20 mouse cellular contexts compared by ENCODE assay signal in the genomic region with DNA sequence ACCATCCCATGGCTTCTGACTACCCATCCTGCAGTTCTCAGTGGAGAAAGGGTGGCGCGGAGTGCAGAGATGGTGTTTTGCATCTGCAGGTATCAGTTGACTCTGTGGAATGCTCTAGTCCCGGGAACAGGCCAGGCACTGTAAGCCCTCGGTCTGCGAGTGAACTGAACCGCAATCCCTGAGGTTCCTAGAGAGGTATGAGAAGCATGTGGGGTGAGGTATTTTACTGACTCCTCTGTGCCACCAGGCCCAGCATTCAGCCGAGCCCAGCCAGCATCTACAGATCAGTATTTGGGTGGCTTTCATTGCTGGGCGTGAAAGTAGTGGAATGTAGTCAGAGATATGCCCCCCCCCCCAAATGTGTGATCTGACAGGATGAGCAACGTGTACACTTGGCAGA. TPM values are rescaled to one million over a fixed set of nuclear protein-coding genes. Genes with fewer than 3 reads are reported as not detected.
DNase-seq lines count a peak whose midpoint lies in the region; ATAC-seq lines count a peak whose summit lies in the region.
"Had no signal": no experiment of that assay in that cellular context is flagged by ENCODE, and none has a peak within 500 bp of the region (broad histone marks: within the 10 kb centered on the region; RNA-seq: fewer than 3 reads in every experiment).

No protein-coding gene starts in this region.

- intact Hi-C loops in heart, postnatal 36 days (cut with DNase I): no loop called here

- H3K4me3 ChIP-seq in embryonic facial prominence, embryonic 13.5 days: no peak overlapping the region
- no peak overlapping the region for H3K4me3 ChIP-seq in embryonic facial prominence, embryonic 10.5 days
- H3K4me3 ChIP-seq in heart, embryonic 15.5 days: no peak overlapping the region
- H3K4me3 ChIP-seq in limb, embryonic 11.5 days (ENCODE audit: low read depth, low read length): no peak overlapping the region
- no peak overlapping the region for H3K4me3 ChIP-seq in limb, embryonic 10.5 days
- H3K4me3 ChIP-seq in limb, embryonic 15.5 days: no peak overlapping the region
- H3K4me3 ChIP-seq: embryonic facial prominence, embryonic 12.5 days; liver, embryonic 12.5 days; midbrain, embryonic 12.5 days had no signal

- H3K36me3 ChIP-seq in embryonic facial prominence, embryonic 13.5 days: no peaks in the 10 kb centered on the region
- no peaks in the 10 kb centered on the region for H3K36me3 ChIP-seq in embryonic facial prominence, embryonic 10.5 days (replicated peaks)
- no peaks in the 10 kb centered on the region for H3K36me3 ChIP-seq in heart, embryonic 15.5 days
- no peaks in the 10 kb centered on the region for H3K36me3 ChIP-seq in limb, embryonic 11.5 days (ENCODE audit: control insufficient read depth, insufficient read depth, low read length)
- H3K36me3 ChIP-seq in limb, embryonic 10.5 days: no peaks in the 10 kb centered on the region
- H3K36me3 ChIP-seq in limb, embryonic 15.5 days: no peaks in the 10 kb centered on the region
- H3K36me3 ChIP-seq: embryonic facial prominence, embryonic 12.5 days; liver, embryonic 12.5 days; midbrain, embryonic 12.5 days had no signal

- peaks cover 23% of the 10 kb centered on the region for H3K4me1 ChIP-seq in embryonic facial prominence, embryonic 13.5 days
- peaks cover 18% of the 10 kb centered on the region for H3K4me1 ChIP-seq in embryonic facial prominence, embryonic 10.5 days
- peaks cover 56% of the 10 kb centered on the region for H3K4me1 ChIP-seq in heart, embryonic 15.5 days (replicated peaks)
- no peaks in the 10 kb centered on the region for H3K4me1 ChIP-seq in limb, embryonic 11.5 days (ENCODE audit: control insufficient read depth, insufficient read depth, low read length)
- peaks cover 8% of the 10 kb centered on the region for H3K4me1 ChIP-seq in limb, embryonic 10.5 days
- H3K4me1 ChIP-seq in limb, embryonic 15.5 days: peaks cover 10% of the 10 kb centered on the region; the same call in 1 of the 2 replicates
- H3K4me1 ChIP-seq: midbrain, embryonic 12.5 days had no signal

- H3K9me3 ChIP-seq in embryonic facial prominence, embryonic 13.5 days: no peaks in the 10 kb centered on the region
- H3K9me3 ChIP-seq in embryonic facial prominence, embryonic 10.5 days: no peaks in the 10 kb centered on the region
- no peaks in the 10 kb centered on the region for H3K9me3 ChIP-seq in heart, embryonic 15.5 days (replicated peaks)
- no peaks in the 10 kb centered on the region for H3K9me3 ChIP-seq in limb, embryonic 11.5 days (ENCODE audit: control insufficient read depth, low read length)
- no peaks in the 10 kb centered on the region for H3K9me3 ChIP-seq in limb, embryonic 10.5 days (replicated peaks)
- no peaks in the 10 kb centered on the region for H3K9me3 ChIP-seq in limb, embryonic 15.5 days
- H3K9me3 ChIP-seq: embryonic facial prominence, embryonic 12.5 days; liver, embryonic 12.5 days; midbrain, embryonic 12.5 days had no signal

- no peak for ATAC-seq in embryonic facial prominence, embryonic 13.5 days (ENCODE audit: insufficient number of reproducible peaks, insufficient read depth, low FRiP score, low TSS enrichment, low read depth)
- ATAC-seq in heart, embryonic 15.5 days (replicated peaks; ENCODE audit: insufficient number of reproducible peaks, insufficient read depth, low FRiP score, low read depth): no peak
- no peak for ATAC-seq in limb, embryonic 11.5 days (ENCODE audit: insufficient number of reproducible peaks, low FRiP score, low TSS enrichment, low read depth)
- ATAC-seq in limb, embryonic 15.5 days (ENCODE audit: insufficient number of reproducible peaks, low FRiP score, low TSS enrichment, low read depth): 0 out of 2 replicates have a peak, but pooled peaks have one; percentile 25
- ATAC-seq: CD4-positive, CD25-positive, alpha-beta regulatory T cell, adult 4 months; forebrain, embryonic 16.5 days; hindbrain, embryonic 16.5 days; intestine, postnatal 0 days; liver, embryonic 12.5 days had no signal

- H3K27ac ChIP-seq in embryonic facial prominence, embryonic 13.5 days: peak overlapping the region; percentile 69
- H3K27ac ChIP-seq in embryonic facial prominence, embryonic 10.5 days (replicated peaks): no peak overlapping the region
- peak overlapping the region; percentile 73 for H3K27ac ChIP-seq in heart, embryonic 15.5 days
- 0 out of 2 replicates have a peak overlapping the region, but pooled peaks have one; percentile 26 for H3K27ac ChIP-seq in limb, embryonic 11.5 days (replicated peaks; ENCODE audit: low read depth, low read length)
- no peak overlapping the region for H3K27ac ChIP-seq in limb, embryonic 10.5 days
- H3K27ac ChIP-seq in limb, embryonic 15.5 days: peak overlapping the region; percentile 58
- H3K27ac ChIP-seq: embryonic facial prominence, embryonic 12.5 days; liver, embryonic 12.5 days; midbrain, embryonic 12.5 days had no signal

- H3K9ac ChIP-seq in embryonic facial prominence, embryonic 13.5 days: peak overlapping the region; percentile 46; the same call in 1 of the 2 replicates
- no peak overlapping the region for H3K9ac ChIP-seq in heart, embryonic 15.5 days
- no peak overlapping the region for H3K9ac ChIP-seq in limb, embryonic 11.5 days (ENCODE audit: low read length)
- no peak overlapping the region for H3K9ac ChIP-seq in limb, embryonic 15.5 days
- H3K9ac ChIP-seq: embryonic facial prominence, embryonic 12.5 days; liver, embryonic 12.5 days; midbrain, embryonic 12.5 days had no signal

- DNase-seq in embryonic facial prominence, embryonic 10.5 days (ENCODE audit: low spot score): no peak
- DNase-seq in heart, postnatal 36 days: no peak
- no peak for DNase-seq in limb, embryonic 11.5 days (ENCODE audit: low spot score)
- no peak for DNase-seq in limb, embryonic 10.5 days (ENCODE audit: low spot score)
- no peak for DNase-seq in adrenal gland, postnatal 10 days
- DNase-seq: adrenal gland, postnatal 36 days; cerebellum, adult 8-10 months; kidney, postnatal 14 days; lung, adult 2 months; right cerebral cortex, postnatal 4 days had no signal

- no peak overlapping the region for H3K4me2 ChIP-seq in embryonic facial prominence, embryonic 13.5 days
- peak overlapping the region; percentile 41 for H3K4me2 ChIP-seq in heart, embryonic 15.5 days
- no peak overlapping the region for H3K4me2 ChIP-seq in limb, embryonic 11.5 days (ENCODE audit: low read depth, severe bottlenecking)
- H3K4me2 ChIP-seq in limb, embryonic 15.5 days: no peak overlapping the region
- H3K4me2 ChIP-seq: embryonic facial prominence, embryonic 12.5 days; liver, embryonic 12.5 days; midbrain, embryonic 12.5 days had no signal

- H3K27me3 ChIP-seq in embryonic facial prominence, embryonic 13.5 days: no peaks in the 10 kb centered on the region
- H3K27me3 ChIP-seq in embryonic facial prominence, embryonic 10.5 days (replicated peaks; ENCODE audit: low read depth, poor library complexity, severe bottlenecking): no peaks in the 10 kb centered on the region
- H3K27me3 ChIP-seq in heart, embryonic 15.5 days: no peaks in the 10 kb centered on the region
- no peaks in the 10 kb centered on the region for H3K27me3 ChIP-seq in limb, embryonic 11.5 days (ENCODE audit: control insufficient read depth, insufficient read depth, low read length)
- H3K27me3 ChIP-seq in limb, embryonic 10.5 days (ENCODE audit: low read depth, poor library complexity, severe bottlenecking): no peaks in the 10 kb centered on the region
- H3K27me3 ChIP-seq in limb, embryonic 15.5 days: no peaks in the 10 kb centered on the region
- H3K27me3 ChIP-seq: embryonic facial prominence, embryonic 12.5 days; liver, embryonic 12.5 days; midbrain, embryonic 12.5 days had no signal

- WGBS in embryonic facial prominence, embryonic 13.5 days: 30% methylated on average over 9 of the region's 9 CpGs
- 63% methylated on average over 9 of the region's 9 CpGs for WGBS in embryonic facial prominence, embryonic 10.5 days
- 26% methylated on average over 9 of the region's 9 CpGs for WGBS in heart, embryonic 15.5 days
- 65% methylated on average over 9 of the region's 9 CpGs for WGBS in limb, embryonic 11.5 days
- 74% methylated on average over 9 of the region's 9 CpGs for WGBS in limb, embryonic 10.5 days
- WGBS in limb, embryonic 15.5 days: 26% methylated on average over 9 of the region's 9 CpGs

RNA-seq across cellular contexts. Expression of a gene that starts 23.5 kb away (rescaled TPM):
- 2.2 and 2.7 TPM in 2 replicates for polyA plus RNA-seq in embryonic facial prominence, embryonic 13.5 days (2015; fragmentation: Nextera tagmentation; extraction: Ambion mirVana)
- polyA plus RNA-seq in embryonic facial prominence, embryonic 10.5 days (2016; fragmentation: Nextera tagmentation; extraction: Ambion mirVana): 0.79 and 0.90 TPM in 2 replicates
- polyA plus RNA-seq in heart, embryonic 15.5 days (2015; fragmentation: Nextera tagmentation; extraction: Ambion mirVana): 1.5 and 1.7 TPM in 2 replicates
- total RNA-seq in heart, postnatal 36 days (2021): 10 to 100 TPM; 15.2 to 34.7 TPM
- 0.89 and 0.91 TPM in 2 replicates for polyA plus RNA-seq in limb, embryonic 11.5 days (2014; fragmentation: Nextera tagmentation; extraction: Ambion mirVana)
- polyA plus RNA-seq in limb, embryonic 10.5 days (2016; fragmentation: Nextera tagmentation; extraction: Ambion mirVana): 0.45 and 0.61 TPM in 2 replicates
- 3.9 and 4.4 TPM in 2 replicates for polyA plus RNA-seq in limb, embryonic 15.5 days (2015; fragmentation: Nextera tagmentation; extraction: Ambion mirVana)
- total RNA-seq in adrenal gland, postnatal 10 days (2021): 10 to 100 TPM; 10.1 to 13.7 TPM

RNA-seq across cellular contexts. Expression of a gene that starts 39.9 kb away (rescaled TPM):
- 365 and 390 TPM in 2 replicates for polyA plus RNA-seq in embryonic facial prominence, embryonic 13.5 days (2015; fragmentation: Nextera tagmentation; extraction: Ambion mirVana)
- 340 and 346 TPM in 2 replicates for polyA plus RNA-seq in embryonic facial prominence, embryonic 10.5 days (2016; fragmentation: Nextera tagmentation; extraction: Ambion mirVana)
- polyA plus RNA-seq in heart, embryonic 15.5 days (2015; fragmentation: Nextera tagmentation; extraction: Ambion mirVana): 141 and 143 TPM in 2 replicates
- 10 to 100 TPM; 32.4 to 38.7 TPM for total RNA-seq in heart, postnatal 36 days (2021)
- 375 and 404 TPM in 2 replicates for polyA plus RNA-seq in limb, embryonic 11.5 days (2014; fragmentation: Nextera tagmentation; extraction: Ambion mirVana)
- 299 and 332 TPM in 2 replicates for polyA plus RNA-seq in limb, embryonic 10.5 days (2016; fragmentation: Nextera tagmentation; extraction: Ambion mirVana)
- 236 and 267 TPM in 2 replicates for polyA plus RNA-seq in limb, embryonic 15.5 days (2015; fragmentation: Nextera tagmentation; extraction: Ambion mirVana)
- 10 to 100 TPM; 74.0 to 84.1 TPM for total RNA-seq in adrenal gland, postnatal 10 days (2021)

Comparison
In these comparisons a context has a peak if more than half of its experiments do, and no peak if none do; other contexts are left out.
1. H3K27ac ChIP-seq: peak in embryonic facial prominence, embryonic 13.5 days (single experiment), heart, embryonic 15.5 days (single experiment), limb, embryonic 11.5 days (single experiment) and limb, embryonic 15.5 days (single experiment); none in embryonic facial prominence, embryonic 10.5 days (single experiment) and limb, embryonic 10.5 days (single experiment).